Mouse (Mus musculus) liver, embryonic 18 days (tissue): Measurements from ENCODE around the gene Ntn4. TPM values are rescaled to one million over a fixed set of nuclear protein-coding genes. Genes with fewer than 3 reads are reported as not detected.

Experiments
- polyA plus RNA-seq: library from polyadenylated mRNA; depleted of rRNA; stranded (reverse); fragments of >200 nt; gene quantifications from 2 replicates; pipeline ENCODE4 v1.2.3, GENCODE M21; 2012; rRNA removed

Gene Ntn4
- 1.0 and 1.1 TPM in 2 replicates for polyA plus RNA-seq

GRCm38 (mm10) chr10:93640521-93640952 lies at the start of gene Ntn4:
Ntn4 (plus strand) TSS chr10:93640681.

Other genes starting within 250 kb of the Ntn4 start
- 47.7 and 52.2 TPM in 2 replicates for gene Lta4h, start 187.3 kb upstream of the Ntn4 start, polyA plus RNA-seq
- 15.2 and 17.7 TPM in 2 replicates for gene Hal, start 151.9 kb upstream of the Ntn4 start, polyA plus RNA-seq
- 18.5 and 18.8 TPM in 2 replicates for gene Amdhd1, start 100.6 kb upstream of the Ntn4 start, polyA plus RNA-seq
- 0.02 and 0.06 TPM in 2 replicates for gene Ccdc38, start 100.0 kb upstream of the Ntn4 start, polyA plus RNA-seq
- 57.2 and 71.0 TPM in 2 replicates for gene Snrpf, start 51.0 kb upstream of the Ntn4 start, polyA plus RNA-seq
- gene Usp44, start 190.9 kb downstream of the Ntn4 start, polyA plus RNA-seq, result 0.37 and 0.38 TPM in 2 replicates